Mouse (Mus musculus) skeletal muscle tissue, adult 2 months (tissue): ENCODE measurements around the gene Antxrl.
A peak's percentile ranks its signal among the peaks of the same experiment; 100 is the strongest.

Experiments
- DNase-seq: peaks from one replicate; pipeline ENCODE4 v3.0.0-alpha.2; 2012; ENCODE audit warnings: low read depth, low spot score

Antxrl gene

GRCm38 (mm10) chr14:34052516-34052915 is at the start of gene Antxrl:
Gene Antxrl, plus strand, starts transcription at chr14:34052707.
- DNase-seq, result no peak

GRCm38 (mm10) chr14:34015063-34015462 is 37.4 kb upstream of the Antxrl start, which contains the start of gene Gm30083:
Gene Gm30083, minus strand, starts transcription at chr14:34015182.
- DNase-seq, result no peak

- no peak for DNase-seq
These were observed 36.1 kb upstream of the Antxrl start, which contains the start of gene Gm5460 for GRCm38 (mm10) chr14:34016381-34016780. Gene Gm5460, plus strand, starts transcription at chr14:34016758.

- no peak for DNase-seq
These were observed 35.6 kb upstream of the Antxrl start for GRCm38 (mm10) chr14:34016938-34017337.

- DNase-seq, result no peak
These were observed 25.8 kb upstream of the Antxrl start for GRCm38 (mm10) chr14:34026710-34027109.

- no peak for DNase-seq
These were observed 18.5 kb upstream of the Antxrl start for GRCm38 (mm10) chr14:34033841-34034610.

GRCm38 (mm10) chr14:34041241-34041640 is 11.3 kb upstream of the Antxrl start:
- DNase-seq, result no peak

GRCm38 (mm10) chr14:34043341-34043740 is 9.2 kb upstream of the Antxrl start:
- DNase-seq, result no peak

GRCm38 (mm10) chr14:34050101-34050779 is 2.3 kb upstream of the Antxrl start:
- no peak for DNase-seq

GRCm38 (mm10) chr14:34071665-34072064 is 19.2 kb downstream of the Antxrl start:
- DNase-seq, result no peak

GRCm38 (mm10) chr14:34075346-34075745 is 22.8 kb downstream of the Antxrl start:
- no peak for DNase-seq

- DNase-seq, result no peak
These were observed 24.7 kb downstream of the Antxrl start for GRCm38 (mm10) chr14:34077222-34077621.

GRCm38 (mm10) chr14:34078293-34078692 is 25.8 kb downstream of the Antxrl start:
- DNase-seq, result no peak

- DNase-seq, result peak; percentile 70
These were observed 28.0 kb downstream of the Antxrl start for GRCm38 (mm10) chr14:34080321-34080997.

GRCm38 (mm10) chr14:34085731-34086130 is 33.2 kb downstream of the Antxrl start, which contains the start of gene Anxa8:
Gene Anxa8, plus strand, starts transcription at chr14:34085981.
- DNase-seq, result peak; percentile 22

GRCm38 (mm10) chr14:34086806-34087205 is 34.3 kb downstream of the Antxrl start:
- DNase-seq, result no peak

GRCm38 (mm10) chr14:34087856-34088398 is 35.4 kb downstream of the Antxrl start:
- no peak for DNase-seq

GRCm38 (mm10) chr14:34089796-34090195 is 37.3 kb downstream of the Antxrl start:
- DNase-seq, result no peak

GRCm38 (mm10) chr14:34091475-34091874 is 39.0 kb downstream of the Antxrl start:
- no peak for DNase-seq

- DNase-seq, result no peak
These were observed 40.3 kb downstream of the Antxrl start for GRCm38 (mm10) chr14:34092856-34093255.

- DNase-seq, result no peak
These were observed 43.7 kb downstream of the Antxrl start for GRCm38 (mm10) chr14:34096161-34096560.

GRCm38 (mm10) chr14:34102601-34103000 is 50.1 kb downstream of the Antxrl start, which contains the start of gene A630023A22Rik:
Gene A630023A22Rik, minus strand, starts transcription at chr14:34102754.
- no peak for DNase-seq
